10 mouse cellular contexts compared by ENCODE assay signal in genomic region chr8:71677555-71677954, GRCm38 (mm10). TPM values are rescaled to one million over a fixed set of nuclear protein-coding genes. Genes with fewer than 3 reads are reported as not detected.
A peak's percentile ranks its signal among the peaks of the same experiment; 100 is the strongest.
DNase-seq lines count a peak whose midpoint lies in the region; ATAC-seq and TF ChIP-seq lines count a peak whose summit lies in the region.
"Had no signal": no experiment of that assay in that cellular context is flagged by ENCODE, and none has a peak within 500 bp of the region (broad histone marks: within the 10 kb centered on the region; RNA-seq: fewer than 3 reads in every experiment).

No protein-coding gene starts in this region.

- no peak for TF ChIP-seq RAD21 in CH12.LX (IDR thresholded peaks at IDR 0.05; ENCODE audit: low read depth, low read length)

- H3K9me3 ChIP-seq in CH12.LX (replicated peaks; ENCODE audit: low read length): no peaks in the 10 kb centered on the region
- H3K9me3 ChIP-seq in liver, embryonic 12.5 days (replicated peaks): no peaks in the 10 kb centered on the region
- no peaks in the 10 kb centered on the region for H3K9me3 ChIP-seq in forebrain, embryonic 11.5 days (ENCODE audit: control insufficient read depth, low read length)
- H3K9me3 ChIP-seq: hindbrain, embryonic 10.5 days; midbrain, embryonic 13.5 days had no signal

- dilution Hi-C loops in CH12.LX (cut with MboI; ENCODE audit: extremely low pct_ligation_motif_present, extremely low pct_unique_long_range_greater_than_20kb, low sequenced_read_pairs): no loop called here

- no peaks in the 10 kb centered on the region for H3K27me3 ChIP-seq in CH12.LX (replicated peaks)
- H3K27me3 ChIP-seq in liver, embryonic 12.5 days (replicated peaks): peaks cover 40% of the 10 kb centered on the region
- peaks cover 67% of the 10 kb centered on the region for H3K27me3 ChIP-seq in forebrain, embryonic 11.5 days (ENCODE audit: control insufficient read depth, insufficient read depth, low read length)

- peaks cover 15% of the 10 kb centered on the region for H3K79me2 ChIP-seq in CH12.LX (replicated peaks; ENCODE audit: control insufficient read depth, extremely low read depth, insufficient read depth, poor library complexity, severe bottlenecking)

- H3K27ac ChIP-seq in CH12.LX (ENCODE audit: insufficient read depth, low read depth): peak overlapping the region; percentile 55
- peak overlapping the region; percentile 97 for H3K27ac ChIP-seq in brown adipose tissue, adult 24 weeks (replicated peaks; ENCODE audit: low read depth, low read length)
- H3K27ac ChIP-seq in liver, embryonic 12.5 days: peak overlapping the region; percentile 72; the same call in 1 of the 2 replicates
- H3K27ac ChIP-seq in layer of hippocampus, adult 2 months: no peak overlapping the region
- no peak overlapping the region for H3K27ac ChIP-seq in forebrain, embryonic 11.5 days (ENCODE audit: low read depth, low read length)
- H3K27ac ChIP-seq: hindbrain, embryonic 10.5 days; midbrain, embryonic 13.5 days had no signal

- in situ Hi-C loops in CH12.LX (cut with MboI; ENCODE audit: low pct_ligation_motif_present, low pct_unique_long_range_greater_than_20kb, low sequenced_read_pairs): no loop called here

- H3K9ac ChIP-seq in CH12.LX (ENCODE audit: insufficient read depth, low read depth): peak overlapping the region; percentile 90
- peak overlapping the region; percentile 81; the same call in 1 of the 2 replicates for H3K9ac ChIP-seq in liver, embryonic 12.5 days
- H3K9ac ChIP-seq in forebrain, embryonic 11.5 days (ENCODE audit: low read length): no peak overlapping the region
- H3K9ac ChIP-seq: midbrain, embryonic 13.5 days had no signal

- no peak for TF ChIP-seq CTCF in CH12.LX (conservative IDR thresholded peaks at IDR 0.05 in 1 of 2, IDR thresholded peaks at IDR 0.05 in 1 of 2; ENCODE audit: low read depth in 2 of 2, low read length in 2 of 2)
- no peak for TF ChIP-seq CTCF in layer of hippocampus, adult 2 months (conservative IDR thresholded peaks at IDR 0.05)

- TF ChIP-seq POLR2A in CH12.LX (IDR thresholded peaks at IDR 0.05; ENCODE audit: low read depth, low read length): peak; percentile 53

- no peak for TF ChIP-seq EP300 in CH12.LX (IDR thresholded peaks at IDR 0.05; ENCODE audit: low read length)

- ATAC-seq in liver, embryonic 12.5 days: no peak
- no peak for ATAC-seq in forebrain, embryonic 11.5 days (replicated peaks; ENCODE audit: low FRiP score)
- ATAC-seq: midbrain, embryonic 13.5 days had no signal

- intact Hi-C loops in heart, postnatal 25 days (cut with DNase I): no loop called here

- H3K4me3 ChIP-seq in CH12.LX (replicated peaks in 1 of 3; ENCODE audit: low read depth in 2 of 3, low read length in 2 of 3, poor library complexity in 1 of 3): peak overlapping the region; percentile 72 to 81 (median 81)
- H3K4me3 ChIP-seq in brown adipose tissue, adult 24 weeks (ENCODE audit: insufficient read depth, low read depth, low read length): peak overlapping the region; percentile 66
- peak overlapping the region; percentile 69; the same call in 1 of the 2 replicates for H3K4me3 ChIP-seq in liver, embryonic 12.5 days
- no peak overlapping the region for H3K4me3 ChIP-seq in layer of hippocampus, adult 2 months
- no peak overlapping the region for H3K4me3 ChIP-seq in forebrain, embryonic 11.5 days (ENCODE audit: low read depth, low read length)
- H3K4me3 ChIP-seq: midbrain, embryonic 13.5 days had no signal

- peaks cover 24 to 43% of the 10 kb centered on the region in 2 experiments for H3K4me1 ChIP-seq in CH12.LX (ENCODE audit: control insufficient read depth in 1 of 2, insufficient read depth in 2 of 2)
- H3K4me1 ChIP-seq in brown adipose tissue, adult 24 weeks (ENCODE audit: control insufficient read depth, insufficient read depth, insufficient read length, low read length): peaks cover 32% of the 10 kb centered on the region
- peaks cover 44% of the 10 kb centered on the region for H3K4me1 ChIP-seq in liver, embryonic 12.5 days
- peaks cover 4% of the 10 kb centered on the region; the same call in 1 of the 2 replicates for H3K4me1 ChIP-seq in forebrain, embryonic 11.5 days (replicated peaks; ENCODE audit: control insufficient read depth, insufficient read depth, low read length)

- H3K36me3 ChIP-seq in CH12.LX (replicated peaks in 1 of 2; ENCODE audit: control insufficient read depth in 1 of 2, insufficient read depth in 1 of 2, low read length in 1 of 2): peaks cover 39 to 46% of the 10 kb centered on the region in 2 experiments
- peaks cover 7% of the 10 kb centered on the region; the same call in 1 of the 2 replicates for H3K36me3 ChIP-seq in liver, embryonic 12.5 days
- H3K36me3 ChIP-seq in forebrain, embryonic 11.5 days (ENCODE audit: control insufficient read depth, insufficient read depth, low read length): no peaks in the 10 kb centered on the region
- H3K36me3 ChIP-seq: hindbrain, embryonic 10.5 days; midbrain, embryonic 13.5 days had no signal

- peak; percentile 58 for DNase-seq in heart, adult 8-10 months (ENCODE audit: low spot score)
- no peak for DNase-seq in heart, postnatal 25 days (ENCODE audit: low spot score)
- DNase-seq in CH12.LX (ENCODE audit: extremely low read depth): peak; percentile 21
- no peak for DNase-seq in retina, embryonic 14.5 days (ENCODE audit: low spot score)
- no peak for DNase-seq in layer of hippocampus, adult 2 months (ENCODE audit: low spot score in 2 of 2)
- DNase-seq in forebrain, embryonic 11.5 days (ENCODE audit: low spot score): no peak

- H3K4me2 ChIP-seq in CH12.LX (ENCODE audit: insufficient read depth, low read depth, poor library complexity, severe bottlenecking): peak overlapping the region; percentile 94
- H3K4me2 ChIP-seq in liver, embryonic 12.5 days: peak overlapping the region; percentile 92
- no peak overlapping the region for H3K4me2 ChIP-seq in forebrain, embryonic 11.5 days (ENCODE audit: low read depth, low read length, severe bottlenecking)

TF ChIP-seq in CH12.LX, 34 proteins besides CTCF, POLR2A, EP300 and RAD21 (continues in another document):
- no peak for TF ChIP-seq SMC3 (IDR thresholded peaks at IDR 0.05; ENCODE audit: low read depth, low read length)
- TF ChIP-seq CHD1 (IDR thresholded peaks at IDR 0.05; ENCODE audit: low read depth, low read length): no peak

RNA-seq across cellular contexts. Expression of gene Jak3, which starts 1.5 kb away (rescaled TPM):
- 10 to 100 TPM in 1 of 4 experiments, 1 to 10 TPM in 3; 6.4 to 10.3 (median 7.6) TPM for total RNA-seq in heart, adult 8-10 months (2022)
- total RNA-seq in heart, postnatal 25 days (2021): 1 to 10 TPM; 7.8 to 8.5 TPM
- total RNA-seq in CH12.LX (2012; rRNA removed): 39.2 and 47.1 TPM in 2 replicates
- total RNA-seq in CH12.LX (2014; rRNA removed): 13.3 and 15.0 TPM in 2 replicates
- polyA plus RNA-seq in CH12.LX (2012; ENCODE audit: insufficient read length, low read depth): 35.6 and 37.8 TPM in 2 replicates
- 13.9 and 14.6 TPM in 2 replicates for polyA plus RNA-seq in brown adipose tissue, adult 24 weeks (2012; ENCODE audit: insufficient read depth, insufficient read length, missing spikeins)
- 9.2 and 10.4 TPM in 2 replicates for polyA plus RNA-seq in liver, embryonic 12.5 days (2016; fragmentation: Nextera tagmentation; extraction: Ambion mirVana)
- total RNA-seq in layer of hippocampus, adult 2 months (2021): 1 to 10 TPM; 5.3 TPM
- polyA plus RNA-seq in forebrain, embryonic 11.5 days (2014; fragmentation: Nextera tagmentation; extraction: Ambion mirVana): 2.3 TPM in 2 replicates

RNA-seq across cellular contexts. Expression of gene Unc13a, which starts 6.0 kb away (rescaled TPM):
- 1 to 10 TPM in 1 of 4 experiments, under 1 TPM in 3; 0.49 to 1.4 (median 0.57) TPM for total RNA-seq in heart, adult 8-10 months (2022)
- under 1 TPM; 0.73 to 0.83 TPM for total RNA-seq in heart, postnatal 25 days (2021)
- total RNA-seq in CH12.LX (2012; rRNA removed) (1.0 and 1.7 TPM in 2 replicates), CH12.LX (2014; rRNA removed) (0.55 and 0.68 TPM in 2 replicates)
- polyA plus RNA-seq in CH12.LX (2012; ENCODE audit: insufficient read length, low read depth): 0.79 and 2.1 TPM in 2 replicates
- 0.32 and 1.6 TPM in 2 replicates for polyA plus RNA-seq in brown adipose tissue, adult 24 weeks (2012; ENCODE audit: insufficient read depth, insufficient read length, missing spikeins)
- 0.22 and 0.31 TPM in 2 replicates for polyA plus RNA-seq in liver, embryonic 12.5 days (2016; fragmentation: Nextera tagmentation; extraction: Ambion mirVana)
- 100 to 1,000 TPM; 263 to 264 TPM for total RNA-seq in layer of hippocampus, adult 2 months (2021)
- 6.5 and 6.6 TPM in 2 replicates for polyA plus RNA-seq in forebrain, embryonic 11.5 days (2014; fragmentation: Nextera tagmentation; extraction: Ambion mirVana)

RNA-seq across cellular contexts. Expression of gene Insl3, which starts 11.5 kb away (rescaled TPM):
- total RNA-seq in heart, adult 8-10 months (2022): 1 to 10 TPM; 2.2 to 4.6 (median 2.5) TPM
- total RNA-seq in heart, postnatal 25 days (2021): 1 to 10 TPM; 4.0 to 4.8 TPM
- total RNA-seq in CH12.LX (2012; rRNA removed) (8.7 and 9.8 TPM in 2 replicates), CH12.LX (2014; rRNA removed) (1.9 and 3.0 TPM in 2 replicates)
- polyA plus RNA-seq in CH12.LX (2012; ENCODE audit: insufficient read length, low read depth): 14.4 and 21.4 TPM in 2 replicates
- polyA plus RNA-seq in brown adipose tissue, adult 24 weeks (2012; ENCODE audit: insufficient read depth, insufficient read length, missing spikeins): 2.5 and 5.9 TPM in 2 replicates
- polyA plus RNA-seq in liver, embryonic 12.5 days (2016; fragmentation: Nextera tagmentation; extraction: Ambion mirVana): 1.5 and 2.1 TPM in 2 replicates
- 1 to 10 TPM in 1 of 2 experiments, not detected in 1; 2.1 TPM for total RNA-seq in layer of hippocampus, adult 2 months (2021)
- polyA plus RNA-seq in forebrain, embryonic 11.5 days (2014; fragmentation: Nextera tagmentation; extraction: Ambion mirVana): not detected in 2 replicates

RNA-seq across cellular contexts. Expression of gene B3gnt3, which starts 24.0 kb away (rescaled TPM):
- 1 to 10 TPM; 4.0 to 6.9 (median 5.3) TPM for total RNA-seq in heart, adult 8-10 months (2022)
- 1 to 10 TPM; 5.5 to 8.0 TPM for total RNA-seq in heart, postnatal 25 days (2021)
- 0.63 and 0.98 TPM in 2 replicates for total RNA-seq in CH12.LX (2012; rRNA removed)
- total RNA-seq in CH12.LX (2014; rRNA removed): 0.09 TPM in 1 of 2 replicates, not detected in the other
- 0.24 and 0.26 TPM in 2 replicates for polyA plus RNA-seq in CH12.LX (2012; ENCODE audit: insufficient read length, low read depth)
- 1.5 and 2.8 TPM in 2 replicates for polyA plus RNA-seq in brown adipose tissue, adult 24 weeks (2012; ENCODE audit: insufficient read depth, insufficient read length, missing spikeins)
- polyA plus RNA-seq in liver, embryonic 12.5 days (2016; fragmentation: Nextera tagmentation; extraction: Ambion mirVana): 3.6 and 4.2 TPM in 2 replicates
- under 1 TPM; 0.72 to 0.81 TPM for total RNA-seq in layer of hippocampus, adult 2 months (2021)
- 0.51 and 0.64 TPM in 2 replicates for polyA plus RNA-seq in forebrain, embryonic 11.5 days (2014; fragmentation: Nextera tagmentation; extraction: Ambion mirVana)

RNA-seq across cellular contexts. Expression of gene Fcho1, which starts 48.0 kb away (rescaled TPM):
- 1 to 10 TPM in 1 of 4 experiments, under 1 TPM in 3; 0.14 to 1.5 (median 0.68) TPM for total RNA-seq in heart, adult 8-10 months (2022)
- under 1 TPM; 0.59 to 0.83 TPM for total RNA-seq in heart, postnatal 25 days (2021)
- total RNA-seq in CH12.LX (2012; rRNA removed) (95.5 and 99.8 TPM in 2 replicates), CH12.LX (2014; rRNA removed) (39.3 and 40.2 TPM in 2 replicates)
- polyA plus RNA-seq in CH12.LX (2012; ENCODE audit: insufficient read length, low read depth): 77.5 and 82.0 TPM in 2 replicates
- polyA plus RNA-seq in brown adipose tissue, adult 24 weeks (2012; ENCODE audit: insufficient read depth, insufficient read length, missing spikeins): not detected in 2 replicates
- 19.5 and 20.6 TPM in 2 replicates for polyA plus RNA-seq in liver, embryonic 12.5 days (2016; fragmentation: Nextera tagmentation; extraction: Ambion mirVana)
- 100 to 1,000 TPM; 101 to 112 TPM for total RNA-seq in layer of hippocampus, adult 2 months (2021)
- 21.3 and 23.2 TPM in 2 replicates for polyA plus RNA-seq in forebrain, embryonic 11.5 days (2014; fragmentation: Nextera tagmentation; extraction: Ambion mirVana)

Comparison
In these comparisons a context has a peak if more than half of its experiments do, and no peak if none do; other contexts are left out.
1. DNase-seq: peak in heart, adult 8-10 months (single experiment) and CH12.LX (single experiment); none in heart, postnatal 25 days (single experiment), retina, embryonic 14.5 days (single experiment), layer of hippocampus, adult 2 months (0 of 2) and forebrain, embryonic 11.5 days (single experiment).
2. H3K27ac ChIP-seq: peak in CH12.LX (single experiment), brown adipose tissue, adult 24 weeks (single experiment) and liver, embryonic 12.5 days (single experiment); none in layer of hippocampus, adult 2 months (single experiment) and forebrain, embryonic 11.5 days (single experiment).
3. H3K4me3 ChIP-seq: peak in CH12.LX (3 of 3), brown adipose tissue, adult 24 weeks (single experiment) and liver, embryonic 12.5 days (single experiment); none in layer of hippocampus, adult 2 months (single experiment) and forebrain, embryonic 11.5 days (single experiment).
4. RNA of gene Unc13a, which starts 6.0 kb away (total RNA-seq): 263 to 264 TPM in layer of hippocampus, adult 2 months; 0.55 to 1.7 TPM in CH12.LX, 0.73 to 0.83 TPM in heart, postnatal 25 days and 0.49 to 1.4 TPM in heart, adult 8-10 months; every median in the first group is over 10 times any median in the second.